Mouse (Mus musculus) intestine, postnatal 0 days (tissue): ENCODE results near the gene Nav1. TPM values are rescaled to one million over a fixed set of nuclear protein-coding genes. Genes with fewer than 3 reads are reported as not detected.

Experiments
- ATAC-seq: fragments of 200-750 bp; cut with Nextera tagmentation; 2 replicates; pipeline ENCODE4 v1.8.0; 2017; ENCODE audit warnings: mild to moderate bottlenecking, moderate TSS enrichment, moderate library complexity
- H3K27ac ChIP-seq: fragments of 300-500 bp; sonication (generic); 2 replicates; pipeline ENCODE4 v1.5.1; 2014; ENCODE audit warnings: mild to moderate bottlenecking, low read depth, low read length, moderate library complexity
- H3K27me3 ChIP-seq: fragments of 300-500 bp; sonication (generic); replicated peaks from 2 replicates; pipeline ENCODE4 v1.6.1; 2014; ENCODE audit warnings: low read length, mixed read lengths; ENCODE audit not compliant: control insufficient read depth, insufficient read depth
- H3K36me3 ChIP-seq: fragments of 300-500 bp; sonication (generic); 2 replicates; pipeline ENCODE4 v1.6.1; 2014; ENCODE audit warnings: mild to moderate bottlenecking, moderate library complexity; ENCODE audit not compliant: control insufficient read depth, insufficient read depth
- H3K4me1 ChIP-seq: fragments of 300-500 bp; sonication (generic); replicated peaks from 2 replicates; pipeline ENCODE4 v1.6.1; 2014; ENCODE audit warnings: antibody characterized with exemption, low read length, mixed read lengths; ENCODE audit not compliant: control insufficient read depth, insufficient read depth
- H3K4me2 ChIP-seq: fragments of 300-500 bp; sonication (generic); replicated peaks from 2 replicates; pipeline ENCODE4 v1.6.1; 2014; ENCODE audit warnings: low read depth, mild to moderate bottlenecking, moderate library complexity
- H3K4me3 ChIP-seq: fragments of 300-500 bp; sonication (generic); 2 replicates; pipeline ENCODE4 v1.5.1; 2014; ENCODE audit warnings: low read depth, low read length
- H3K9ac ChIP-seq: fragments of 300-500 bp; sonication (generic); 2 replicates; pipeline ENCODE4 v1.6.1; 2014; ENCODE audit warnings: mild to moderate bottlenecking, low read depth, low read length
- H3K9me3 ChIP-seq: fragments of 300-500 bp; sonication (generic); 2 replicates; pipeline ENCODE4 v1.6.1; 2016; ENCODE audit warnings: mixed run types; ENCODE audit not compliant: control insufficient read depth
- CTCF ChIP-seq: sonication (generic); IDR thresholded peaks from 2 replicates; pipeline ENCODE4 v1.5.1; 2016; ENCODE audit warnings: low read depth, mild to moderate bottlenecking, control low read depth, antibody characterized with exemption, moderate library complexity
- WGBS: fragments of 180-500 bp; shearing (Covaris S2); extraction: QIAGEN DNeasy Blood & Tissue Kit; methylation state at CpG from one replicate; pipeline ENCODE4 v1.1.7; 2014; 5-methylcytosine and 5-hydroxymethylcytosine counted together
- polyA plus RNA-seq: library from polyadenylated mRNA; unstranded; fragments of >200 nt; fragmentation: Nextera tagmentation; extraction: Ambion mirVana; gene quantifications from 2 replicates; pipeline ENCODE4 v1.2.1, GENCODE M21; 2015

Gene Nav1
- polyA plus RNA-seq, 1 experiment from 2014 or later: 3.4 TPM

- 90% methylated on average over 6 of the region's 6 CpGs for WGBS
Observed at GRCm38 (mm10) chr1:135422772-135423171, 184.3 kb downstream of the Nav1 start.

GRCm38 (mm10) chr1:135413996-135414395 is 193.1 kb downstream of the Nav1 start:
- Histone ChIP-seq H3K9me3 (no peaks in the 10 kb centered on the region), H3K36me3 (peaks cover 72% of the 10 kb centered on the region), H3K27me3 (no peaks in the 10 kb centered on the region), H3K4me1 (no peaks in the 10 kb centered on the region), H3K4me2 (no peak overlapping the region), H3K9ac (no peak overlapping the region), H3K4me3 (no peak overlapping the region), H3K27ac (no peak overlapping the region)
- ATAC-seq: no peak
- TF ChIP-seq CTCF: no peak

More at GRCm38 (mm10) chr1:135422772-135423171, 184.3 kb downstream of the Nav1 start:
- Histone ChIP-seq H3K4me1 (no peaks in the 10 kb centered on the region), H3K4me2 (no peak overlapping the region), H3K27ac (no peak overlapping the region), H3K36me3 (peaks cover 31% of the 10 kb centered on the region), H3K27me3 (no peaks in the 10 kb centered on the region), H3K9me3 (no peaks in the 10 kb centered on the region), H3K4me3 (no peak overlapping the region), H3K9ac (no peak overlapping the region)
- TF ChIP-seq CTCF: no peak
- ATAC-seq: no peak

DNA sequence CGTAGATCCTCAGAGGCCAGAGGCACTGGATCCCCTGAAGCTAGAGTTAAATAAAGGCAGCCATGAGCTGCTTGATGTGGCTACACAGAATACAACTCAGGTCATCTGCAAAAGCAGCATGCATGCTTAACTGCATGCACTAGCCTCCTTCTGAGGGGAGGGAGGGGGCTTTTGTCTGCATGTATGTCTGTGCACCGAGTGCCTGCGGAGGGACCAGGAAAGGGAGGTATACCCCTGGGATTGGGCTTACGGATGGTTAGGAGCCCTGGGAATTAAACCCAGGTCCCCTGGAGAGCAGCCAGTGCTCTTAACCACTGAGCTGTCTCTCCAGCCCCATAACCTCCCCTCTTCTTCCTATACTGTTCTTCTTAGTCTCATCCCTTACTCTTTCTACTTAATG is 195.0 kb downstream of the Nav1 start:
- WGBS: 84% methylated on average over 4 of the region's 4 CpGs
- peaks cover 69% of the 10 kb centered on the region for H3K36me3 ChIP-seq
- TF ChIP-seq CTCF: no peak
- no peak overlapping the region for H3K4me2 ChIP-seq
- H3K4me3 ChIP-seq: no peak overlapping the region
- H3K27me3 ChIP-seq: no peaks in the 10 kb centered on the region
- no peak overlapping the region for H3K9ac ChIP-seq
- ATAC-seq: no peak
- H3K9me3 ChIP-seq: no peaks in the 10 kb centered on the region
- no peaks in the 10 kb centered on the region for H3K4me1 ChIP-seq
- H3K27ac ChIP-seq: no peak overlapping the region

GRCm38 (mm10) chr1:135410967-135411366 is 196.1 kb downstream of the Nav1 start:
- WGBS: 46% methylated on average over 2 of the region's 2 CpGs
- H3K27ac ChIP-seq: no peak overlapping the region

DNA sequence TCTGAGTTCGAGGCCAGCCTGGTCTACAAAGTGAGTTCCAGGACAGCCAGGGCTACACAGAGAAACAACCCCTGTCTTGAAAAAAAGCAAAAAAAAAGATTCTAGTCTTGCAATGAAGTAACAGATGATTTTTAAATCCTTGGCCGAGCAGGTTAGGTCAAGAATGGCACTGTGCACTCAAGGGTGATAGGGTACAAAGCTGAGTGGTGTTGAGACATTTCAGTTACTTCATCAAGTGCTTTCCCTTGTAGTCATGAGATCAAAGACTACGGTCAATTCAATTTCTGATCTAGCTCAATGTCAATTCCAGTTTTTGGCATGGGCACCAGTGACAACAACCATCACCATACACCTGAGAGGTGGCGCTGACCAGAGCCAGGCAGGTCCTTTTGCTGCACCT is 198.1 kb downstream of the Nav1 start:
- Histone ChIP-seq H3K4me1 (no peaks in the 10 kb centered on the region), H3K4me2 (no peak overlapping the region), H3K27ac (no peak overlapping the region), H3K27me3 (no peaks in the 10 kb centered on the region), H3K4me3 (no peak overlapping the region), H3K9ac (no peak overlapping the region), H3K9me3 (no peaks in the 10 kb centered on the region), H3K36me3 (peaks cover 73% of the 10 kb centered on the region)
- no peak for TF ChIP-seq CTCF
- ATAC-seq: no peak
- 94% methylated on average over 4 of the region's 4 CpGs for WGBS

More at GRCm38 (mm10) chr1:135410967-135411366, 196.1 kb downstream of the Nav1 start:
- Histone ChIP-seq H3K27me3 (no peaks in the 10 kb centered on the region), H3K9ac (no peak overlapping the region), H3K4me1 (no peaks in the 10 kb centered on the region), H3K4me2 (no peak overlapping the region), H3K9me3 (no peaks in the 10 kb centered on the region), H3K36me3 (peaks cover 69% of the 10 kb centered on the region), H3K4me3 (no peak overlapping the region)
- TF ChIP-seq CTCF: no peak
- no peak for ATAC-seq

- Histone ChIP-seq H3K4me2 (no peak overlapping the region), H3K27ac (no peak overlapping the region), H3K4me1 (no peaks in the 10 kb centered on the region), H3K9me3 (no peaks in the 10 kb centered on the region), H3K36me3 (peaks cover 86% of the 10 kb centered on the region), H3K4me3 (no peak overlapping the region), H3K27me3 (no peaks in the 10 kb centered on the region), H3K9ac (no peak overlapping the region)
- ATAC-seq: no peak
- no peak for TF ChIP-seq CTCF
- 67% methylated on average over 7 of the region's 7 CpGs for WGBS
Observed at GRCm38 (mm10) chr1:135405356-135405755, 201.7 kb downstream of the Nav1 start.

DNA sequence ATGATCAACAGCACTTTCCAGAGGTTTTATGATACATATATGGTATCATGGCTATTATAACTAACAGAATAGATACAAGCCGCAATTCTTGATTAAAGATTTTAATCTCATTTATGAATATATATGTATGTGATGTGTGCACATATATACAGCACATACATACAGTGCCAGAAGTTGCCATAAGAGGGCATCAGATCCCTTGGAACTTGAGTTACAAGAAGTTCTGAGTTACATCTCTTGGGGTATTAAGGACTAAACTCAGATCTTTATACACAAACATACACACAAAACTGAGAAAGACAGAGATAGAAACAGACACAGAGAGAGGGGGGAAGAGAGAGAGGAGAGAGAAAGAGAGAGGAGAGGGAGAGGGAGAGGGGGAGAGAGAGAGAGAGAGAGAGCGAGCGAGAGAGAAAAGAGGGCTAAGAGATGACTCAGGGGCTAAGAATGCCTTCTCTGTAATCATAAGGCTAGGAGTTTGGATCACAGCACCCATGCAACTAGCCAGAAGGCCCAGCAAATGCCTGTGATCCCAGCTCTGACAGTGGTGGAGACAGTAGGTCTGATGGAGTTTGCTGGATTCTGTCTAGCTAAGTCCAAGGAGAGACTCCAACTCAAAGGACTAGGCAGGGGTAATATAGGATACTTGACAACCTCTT is 205.5 kb downstream of the Nav1 start:
- Histone ChIP-seq H3K27me3 (no peaks in the 10 kb centered on the region), H3K9ac (no peak overlapping the region), H3K4me1 (no peaks in the 10 kb centered on the region), H3K27ac (no peak overlapping the region), H3K4me3 (no peak overlapping the region), H3K36me3 (peaks cover 78% of the 10 kb centered on the region), H3K9me3 (no peaks in the 10 kb centered on the region), H3K4me2 (no peak overlapping the region)
- peak; percentile 47 for TF ChIP-seq CTCF
- ATAC-seq: no peak
- 93% methylated on average over 3 of the region's 3 CpGs for WGBS
